18 mouse cellular contexts compared by ENCODE assay signal in the genomic region with DNA sequence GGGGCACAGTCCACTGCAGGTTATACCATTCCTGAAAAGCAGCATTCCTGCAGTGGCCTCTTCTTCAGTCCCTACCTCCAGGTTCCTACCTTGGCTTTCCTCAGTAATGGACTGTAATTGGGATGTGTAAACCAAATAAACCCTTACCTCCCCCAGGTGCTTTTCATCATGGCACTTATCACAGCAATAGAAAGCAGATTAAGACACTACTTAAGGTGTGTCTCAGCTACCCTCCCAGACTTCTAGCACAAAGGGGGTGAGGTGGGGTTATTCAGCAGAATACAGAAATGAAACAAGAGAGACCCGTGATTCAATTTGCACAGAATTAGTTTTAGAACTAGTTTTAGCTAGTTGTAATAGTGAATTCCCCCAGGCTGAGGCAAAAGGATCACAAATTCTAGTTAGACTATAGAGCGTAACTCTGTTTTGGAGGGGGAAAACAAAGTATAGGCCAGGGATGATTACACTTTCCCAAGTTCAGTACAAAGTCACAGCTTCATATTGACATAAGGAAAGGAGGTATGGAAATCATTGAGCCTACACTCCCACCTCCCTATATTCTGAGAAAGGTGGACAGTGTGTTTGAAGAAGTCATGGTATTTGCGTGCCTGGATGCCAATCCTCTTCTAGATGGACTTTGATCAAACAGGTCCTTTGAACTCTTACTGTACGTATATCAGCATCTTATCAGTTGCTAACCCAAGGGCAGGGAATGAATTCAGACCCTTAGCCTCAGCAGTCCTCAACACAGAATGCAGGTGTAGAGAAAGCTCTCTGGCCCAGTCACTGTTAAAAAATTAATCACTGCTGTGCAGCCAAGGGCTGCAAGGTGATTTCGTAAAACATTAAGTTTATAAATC.
"Had no signal": no experiment of that assay in that cellular context is flagged by ENCODE, and none has a peak within 500 bp of the region (broad histone marks: within the 10 kb centered on the region; RNA-seq: fewer than 3 reads in every experiment).

No protein-coding gene starts in this region.

- H3K9ac ChIP-seq: kidney, embryonic 15.5 days; liver, embryonic 13.5 days had no signal

- H3K4me2 ChIP-seq: kidney, embryonic 15.5 days; liver, embryonic 13.5 days; midbrain, embryonic 11.5 days had no signal

- H3K36me3 ChIP-seq: kidney, embryonic 15.5 days; liver, embryonic 13.5 days had no signal

- H3K4me1 ChIP-seq: kidney, embryonic 15.5 days; liver, embryonic 13.5 days had no signal

- H3K27me3 ChIP-seq: kidney, embryonic 15.5 days; liver, embryonic 13.5 days had no signal

- H3K27ac ChIP-seq: kidney, embryonic 15.5 days; left cerebral cortex, adult 2 months; liver, embryonic 13.5 days had no signal

- H3K4me3 ChIP-seq: kidney, embryonic 15.5 days; left cerebral cortex, adult 2 months; liver, embryonic 13.5 days had no signal

- H3K9me3 ChIP-seq: kidney, embryonic 15.5 days; liver, embryonic 13.5 days had no signal

- DNase-seq: kidney, adult 11 months; kidney, adult 8-10 months; kidney, postnatal 10 days; kidney, postnatal 36 days; layer of hippocampus, postnatal 36 days; liver, embryonic 13.5 days; lung, adult 2 months; lung, postnatal 14 days; lung, postnatal 4 days; midbrain, embryonic 14.5 days; right cerebral cortex, postnatal 14 days; right cerebral cortex, postnatal 4 days; spleen, adult 18-20 months; thymus, adult 18-20 months; thymus, postnatal 14 days had no signal
